Mouse (Mus musculus) heart, postnatal 25 days (tissue): ENCODE data around the gene Pten. TPM values are rescaled to one million over a fixed set of nuclear protein-coding genes. Genes with fewer than 3 reads are reported as not detected.

Source experiments
- DNase-seq: peaks from one replicate; pipeline ENCODE4 v3.0.0; 2022; ENCODE audit warnings: low spot score
- intact Hi-C: fragments of 180-260 bp; cut with DNase I; formaldehyde crosslinking; loops from one replicate; pipeline ENCODE4 v1.15.1; 2025
- total RNA-seq, 2 experiments: library from RNA; stranded (reverse); gene quantifications; 2 replicates each; pipeline ENCODE4 v1.2.3; 2021

Pten gene
- total RNA-seq, 2 experiments from 2014 or later: 56.9 to 65.6 TPM

DNA sequence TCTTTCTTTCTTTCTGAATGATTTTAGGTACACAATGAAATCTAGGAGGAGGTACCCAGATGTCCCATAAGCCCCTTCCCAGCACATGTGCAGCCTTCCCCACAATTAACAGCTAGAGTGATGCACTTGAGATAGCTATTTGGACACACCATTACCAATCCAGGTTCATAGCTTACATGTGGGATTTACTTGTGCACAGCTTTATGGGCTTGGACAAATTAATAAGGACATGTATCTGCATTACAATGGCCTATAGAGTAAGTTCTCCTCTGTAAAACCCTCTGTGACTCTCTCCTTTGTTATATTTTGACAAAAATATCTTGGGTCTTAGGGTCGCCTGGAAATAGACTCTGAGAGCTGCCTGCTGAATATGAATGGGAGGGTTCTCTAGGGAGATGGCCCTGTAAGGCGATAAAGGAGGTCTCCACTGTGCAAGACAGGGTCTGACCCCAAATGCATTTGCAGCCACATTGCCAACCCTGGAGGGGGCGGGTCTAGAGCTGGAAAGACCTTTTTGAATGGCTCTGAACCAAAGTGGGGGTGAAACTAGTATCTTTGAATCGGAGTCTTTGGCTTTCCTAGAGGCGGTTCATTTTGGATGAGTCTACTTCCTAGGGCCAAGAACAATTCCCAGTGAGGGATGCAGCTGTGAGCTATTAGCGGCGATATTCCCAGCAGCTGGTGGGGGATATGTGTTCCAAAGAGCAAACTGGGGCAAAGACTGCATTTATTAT lies 116.8 kb downstream of the Pten start:
- peak; percentile 11 for DNase-seq
- intact Hi-C loops: no loop called here

Other genes with a start within 250 kb of the Pten start
- gene Papss2, start 161.7 kb upstream of the Pten start, total RNA-seq: 10 to 100 TPM; 12.3 to 14.9 TPM
- 10 to 100 TPM; 78.6 to 79.4 TPM for gene Atad1, start 17.7 kb upstream of the Pten start, total RNA-seq